Mouse (Mus musculus) embryonic fibroblast, embryonic 13.5 days (primary cell): ENCODE measurements around the gene Themis3.

Experiments
- CTCF ChIP-seq: IDR thresholded peaks from 2 replicates; pipeline ENCODE4 v1.5.1; 2011; ENCODE audit warnings: mild to moderate bottlenecking, control low read depth, low read length, moderate library complexity, borderline replicate concordance; ENCODE audit not compliant: insufficient read depth
- POLR2A ChIP-seq: IDR thresholded peaks from 2 replicates; pipeline ENCODE4 v1.6.1; 2011; ENCODE audit warnings: low read depth, mild to moderate bottlenecking, control low read depth, low read length, moderate library complexity

DNA sequence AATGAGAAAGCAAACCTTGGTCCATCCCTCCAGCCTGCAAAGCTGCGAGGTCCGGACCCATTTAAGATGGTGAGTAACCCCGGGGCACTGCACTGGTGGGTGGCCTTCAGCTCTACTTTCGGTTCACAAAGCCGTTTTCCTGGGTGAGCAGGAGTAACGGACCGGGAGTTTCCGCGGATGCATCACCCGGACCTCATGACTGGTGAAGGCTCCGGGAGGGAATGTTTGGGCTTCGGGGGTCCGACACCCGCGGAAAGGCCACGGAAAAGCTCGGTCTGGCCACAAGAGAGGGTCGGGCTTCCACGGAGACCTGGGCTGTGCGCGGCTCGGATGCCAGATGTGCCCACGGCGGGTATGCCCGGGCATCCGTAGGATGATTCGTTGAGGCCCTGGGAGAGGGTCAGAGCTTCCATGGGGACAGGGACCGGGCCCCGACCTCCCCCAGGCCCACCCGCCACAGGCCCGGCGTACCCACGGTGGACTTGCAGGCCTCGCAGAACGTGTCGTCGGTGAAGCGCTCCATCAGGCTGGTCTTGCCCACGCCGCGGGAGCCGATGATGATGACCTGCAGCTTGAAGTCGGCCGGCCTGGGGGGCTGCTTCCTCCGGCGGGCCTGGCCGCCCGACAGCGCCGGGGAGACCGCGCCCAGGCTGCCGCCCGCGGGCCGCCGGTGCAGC, 75.4 kb downstream of the Themis3 start:
- TF ChIP-seq CTCF (no peak), POLR2A (no peak)
